Mouse (Mus musculus) hindbrain, embryonic 14.5 days (tissue): Measurements from ENCODE around the gene Slc26a6. TPM values are rescaled to one million over a fixed set of nuclear protein-coding genes. Genes with fewer than 3 reads are reported as not detected.

Experiments
- microRNA-seq: library from miRNA; unstranded; fragments of <30 nt; microRNA quantifications from one replicate; pipeline ENCODE4, GENCODE M21; 2016
- polyA plus RNA-seq: library from polyadenylated mRNA; unstranded; fragments of >200 nt; fragmentation: Nextera tagmentation; extraction: Ambion mirVana; gene quantifications from 2 replicates; pipeline ENCODE4 v1.2.1, GENCODE M21; 2014

The Slc26a6 gene
- polyA plus RNA-seq, 1 experiment from 2014 or later = 19.1 TPM

Small RNA genes within 50 kb of the gene (microRNA-seq; reads per million reads assigned to microRNA genes)
- gene Gm23156 = not detected

Other genes with a start within 250 kb of the Slc26a6 start
- gene Arih2, start 203.9 kb upstream of the Slc26a6 start, polyA plus RNA-seq = 37.7 and 44.0 TPM in 2 replicates
- 25.6 and 31.4 TPM in 2 replicates for gene Slc25a20, start 191.2 kb upstream of the Slc26a6 start, polyA plus RNA-seq
- gene Prkar2a, start 164.0 kb upstream of the Slc26a6 start, polyA plus RNA-seq = 70.8 and 82.7 TPM in 2 replicates
- 202 and 238 TPM in 2 replicates for gene Ip6k2, start 69.5 kb upstream of the Slc26a6 start, polyA plus RNA-seq
- 28.5 and 29.6 TPM in 2 replicates for gene Nckipsd, start 44.9 kb upstream of the Slc26a6 start, polyA plus RNA-seq
- 15.4 and 16.0 TPM in 2 replicates for gene Celsr3, start 27.0 kb upstream of the Slc26a6 start, polyA plus RNA-seq
- gene Tmem89, start 61.3 kb downstream of the Slc26a6 start, polyA plus RNA-seq = 0.27 TPM in 1 of 2 replicates, not detected in the other
- 469 and 503 TPM in 2 replicates for gene Uqcrc1, start 83.3 kb downstream of the Slc26a6 start, polyA plus RNA-seq
- 1.3 and 3.0 TPM in 2 replicates for gene Col7a1, start 100.3 kb downstream of the Slc26a6 start, polyA plus RNA-seq
- 0.23 TPM in 1 of 2 replicates, not detected in the other for gene Ucn2, start 132.7 kb downstream of the Slc26a6 start, polyA plus RNA-seq
- gene Pfkfb4, start 138.5 kb downstream of the Slc26a6 start, polyA plus RNA-seq = 22.5 and 23.9 TPM in 2 replicates
- gene Shisa5, start 185.3 kb downstream of the Slc26a6 start, polyA plus RNA-seq = 57.9 and 60.9 TPM in 2 replicates
- 9.7 and 16.2 TPM in 2 replicates for gene Trex1, start 206.5 kb downstream of the Slc26a6 start, polyA plus RNA-seq
- 29.0 and 29.8 TPM in 2 replicates for gene Atrip, start 220.8 kb downstream of the Slc26a6 start, polyA plus RNA-seq
- 11.2 and 11.3 TPM in 2 replicates for gene Ccdc51, start 229.2 kb downstream of the Slc26a6 start, polyA plus RNA-seq
- 710 and 800 TPM in 2 replicates for gene Tma7, start 229.3 kb downstream of the Slc26a6 start, polyA plus RNA-seq
- 14.2 and 16.6 TPM in 2 replicates for gene Plxnb1, start 242.1 kb downstream of the Slc26a6 start, polyA plus RNA-seq